Mouse (Mus musculus) adrenal gland, postnatal 36 days (tissue): ENCODE measurements around the gene Sin3a. TPM values are rescaled to one million over a fixed set of nuclear protein-coding genes. Genes with fewer than 3 reads are reported as not detected.

Experiments
- DNase-seq, 2 experiments: peaks; one replicate each; pipeline ENCODE4 v3.0.0; 2021; ENCODE audit warnings: mixed read lengths in 1 of 2
- total RNA-seq, 2 experiments: library from RNA; stranded (reverse); gene quantifications; 2 replicates each; pipeline ENCODE4 v1.2.3; 2021

Sin3a gene
- total RNA-seq, 2 experiments from 2014 or later: 41.8 to 54.3 TPM

- peak in 1 of 2 experiments; percentile 59 for DNase-seq
Measured at GRCm38 (mm10) chr9:57137246-57137645, 65.4 kb downstream of the Sin3a start.

- no peak for DNase-seq
Measured at GRCm38 (mm10) chr9:57137777-57138176, 65.9 kb downstream of the Sin3a start.

GRCm38 (mm10) chr9:57138507-57138906 lies 66.7 kb downstream of the Sin3a start:
- no peak for DNase-seq

DNA sequence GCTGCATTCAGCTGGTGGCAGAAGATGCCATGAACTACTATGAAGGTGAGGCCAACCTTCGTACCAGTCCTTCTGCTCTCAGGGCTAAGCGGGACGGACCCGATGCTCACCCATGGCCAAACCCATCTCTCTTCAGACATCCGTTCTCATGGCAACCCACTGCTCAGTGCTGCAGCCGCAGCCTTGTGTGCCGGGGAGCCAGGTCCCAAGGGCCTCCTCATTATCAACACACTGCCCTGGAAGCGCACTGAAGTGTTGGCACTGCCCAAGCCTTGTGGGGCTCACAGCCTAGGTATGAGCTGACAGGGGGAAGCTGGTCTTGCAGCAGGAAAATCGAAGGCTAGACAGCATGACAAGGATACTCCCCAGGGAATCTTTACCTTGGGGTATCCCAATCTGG lies 67.3 kb downstream of the Sin3a start:
- DNase-seq: no peak

DNA sequence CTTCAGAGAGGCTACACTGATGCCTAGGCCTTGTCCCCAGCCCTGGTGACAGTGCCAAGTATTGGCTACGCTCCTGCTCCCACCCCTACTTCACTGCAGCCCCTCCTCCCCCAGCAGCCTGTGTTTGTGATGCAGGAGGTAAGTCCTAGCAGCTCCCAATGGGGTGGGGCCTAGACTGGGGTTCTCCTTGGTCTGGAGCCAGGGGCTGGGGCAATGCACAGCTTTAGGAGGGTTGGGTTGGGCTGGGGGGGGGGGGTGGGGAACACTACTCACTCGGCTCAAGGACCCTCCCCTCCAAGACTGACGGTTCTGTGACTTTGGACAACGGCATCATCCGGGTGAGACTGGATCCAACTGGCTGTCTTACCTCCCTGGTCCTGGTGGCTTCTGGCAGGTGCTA lies 67.7 kb downstream of the Sin3a start:
- no peak for DNase-seq

DNA sequence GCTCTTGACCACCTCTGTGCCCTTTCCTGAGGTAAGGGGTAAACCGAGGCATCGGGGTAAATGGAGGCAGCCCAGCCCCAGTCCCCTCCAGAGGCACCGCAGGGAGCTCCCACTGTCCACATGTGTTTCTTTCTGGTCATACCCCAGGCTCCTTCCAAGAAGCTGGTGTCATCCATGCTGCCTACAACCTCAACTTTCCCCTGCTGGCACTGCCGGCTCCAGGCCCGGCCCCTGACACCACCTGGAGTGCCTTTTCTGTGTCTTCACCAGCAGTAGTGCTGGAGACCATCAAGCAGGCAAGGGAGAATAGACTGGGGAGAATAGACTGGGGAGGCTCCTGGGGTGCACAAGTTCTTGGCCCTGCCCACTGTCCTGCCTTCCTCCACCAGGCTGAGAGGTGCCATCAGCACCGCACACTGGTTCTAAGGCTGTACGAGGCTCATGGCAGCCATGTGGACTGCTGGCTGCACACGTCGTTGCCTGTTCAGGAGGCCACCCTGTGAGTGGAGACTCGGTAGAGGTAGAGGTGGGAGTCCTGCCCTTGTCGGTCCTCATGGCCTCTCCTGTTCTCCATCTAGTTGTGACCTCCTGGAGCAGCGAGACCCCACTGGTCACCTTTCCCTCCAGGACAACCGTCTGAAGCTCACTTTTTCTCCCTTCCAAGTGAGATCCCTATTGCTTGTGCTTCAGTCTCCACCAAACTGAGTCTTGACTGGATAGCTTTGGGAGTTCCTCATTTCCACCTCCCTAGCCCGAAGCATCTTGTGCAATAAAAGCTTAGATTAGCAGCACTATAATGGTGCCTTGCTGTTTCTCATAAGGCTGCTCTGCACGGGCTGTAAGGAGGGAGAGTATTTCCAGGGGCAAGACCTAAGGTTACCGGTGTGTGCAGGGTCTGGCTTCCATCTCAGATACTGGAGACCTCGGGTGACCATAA lies 69.8 kb downstream of the Sin3a start:
- DNase-seq: no peak

GRCm38 (mm10) chr9:57143212-57143611 lies 71.4 kb downstream of the Sin3a start:
- no peak for DNase-seq

DNA sequence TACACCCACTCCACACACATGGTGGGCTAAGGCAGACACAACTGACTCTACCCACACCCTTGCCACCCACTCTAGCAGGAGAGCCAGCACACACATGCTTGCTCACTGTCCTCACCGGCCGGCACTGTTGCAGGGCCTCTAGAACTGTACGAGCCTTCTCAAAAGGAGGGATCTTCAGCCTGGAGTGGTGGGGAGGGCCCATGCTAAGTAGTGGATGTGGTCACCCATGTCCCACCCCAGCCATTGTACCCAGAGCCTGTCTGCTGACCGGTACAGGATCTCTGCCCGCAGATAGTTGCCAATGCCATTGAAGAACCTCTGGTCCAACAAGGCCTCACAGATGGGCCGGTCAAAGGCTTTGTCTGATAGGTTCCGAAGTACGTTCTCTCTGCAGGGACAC lies 73.0 kb downstream of the Sin3a start:
- no peak for DNase-seq

DNA sequence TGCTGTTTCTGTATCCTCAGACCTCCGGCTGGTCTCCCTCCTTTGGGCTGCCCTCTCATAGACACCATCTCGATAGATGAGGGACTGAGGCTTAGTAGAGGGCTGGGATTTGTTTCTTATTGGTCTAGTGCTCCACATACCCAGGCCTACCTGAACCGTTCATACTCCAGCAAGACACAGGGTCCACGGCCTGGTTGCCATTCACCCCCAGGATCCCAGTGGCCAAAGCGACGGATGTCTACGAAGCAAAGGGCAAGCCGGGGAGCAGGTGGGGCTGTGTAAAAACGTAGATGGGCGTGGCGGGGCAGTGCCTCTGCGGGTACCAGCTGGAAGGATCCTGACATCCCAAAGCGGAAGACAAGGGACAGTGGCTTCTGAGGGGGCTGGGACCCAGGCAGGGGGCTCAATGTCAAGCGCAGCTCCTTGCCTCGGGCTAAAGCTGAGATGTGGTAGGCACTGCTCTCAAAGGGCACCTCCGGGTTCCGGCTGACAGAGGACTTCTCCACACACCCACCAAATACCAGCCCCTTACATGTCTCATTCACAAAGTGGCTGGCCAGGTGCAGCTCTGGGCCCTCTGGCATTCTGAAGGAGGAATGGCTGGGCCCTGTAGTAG lies 74.7 kb downstream of the Sin3a start:
- DNase-seq: no peak

- DNase-seq: peak in 1 of 2 experiments; percentile 30
Measured at GRCm38 (mm10) chr9:57147205-57148143, 75.6 kb downstream of the Sin3a start.

DNA sequence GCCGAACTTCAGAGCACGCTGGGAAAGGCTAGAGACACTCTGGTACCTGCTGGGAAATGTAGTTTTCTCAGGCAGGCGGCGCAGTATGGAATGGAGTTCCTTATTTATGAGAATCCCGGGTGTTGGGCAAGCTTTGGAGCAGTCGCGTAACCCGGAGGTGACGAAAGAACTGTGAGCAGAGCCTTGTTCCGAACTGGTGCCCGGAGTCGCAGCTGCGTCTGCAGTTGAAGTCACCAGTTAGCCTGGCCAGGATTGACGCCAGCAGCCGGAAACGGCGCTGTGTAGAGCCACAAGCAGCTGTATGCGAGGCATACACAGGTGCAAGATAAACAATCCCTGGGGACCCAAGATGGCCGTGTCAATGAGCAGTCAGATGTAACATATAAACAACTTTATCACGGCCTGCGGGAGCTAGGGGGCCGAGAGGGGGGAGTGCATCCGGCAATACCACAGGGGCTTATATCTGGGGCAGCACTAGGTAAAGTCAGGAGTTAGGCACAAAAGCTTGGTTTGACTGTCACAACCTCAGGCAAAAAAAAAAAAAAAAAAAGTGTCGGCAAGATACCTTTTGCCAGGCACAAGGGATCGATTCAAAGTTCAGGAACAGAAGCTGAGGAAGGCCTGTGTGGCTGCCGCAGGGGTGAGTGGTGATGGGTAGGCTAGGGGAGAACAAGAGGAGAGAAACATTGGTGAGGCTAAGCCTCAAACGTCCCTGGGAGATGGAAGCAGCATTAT lies 76.5 kb downstream of the Sin3a start, which contains the start of gene Neil1:
TSS of gene Neil1 (minus strand) at position 162 of the 735 bp plus-strand sequence.
- peak; percentile 85 to 88 for DNase-seq

- no peak for DNase-seq
Measured at GRCm38 (mm10) chr9:57149021-57149420, 77.2 kb downstream of the Sin3a start.

- no peak for DNase-seq
Measured at GRCm38 (mm10) chr9:57150192-57150591, 78.4 kb downstream of the Sin3a start.

- DNase-seq: no peak
Measured at GRCm38 (mm10) chr9:57152331-57152730, 80.5 kb downstream of the Sin3a start.

- no peak for DNase-seq
Measured at GRCm38 (mm10) chr9:57156383-57156782, 84.5 kb downstream of the Sin3a start.

- no peak for DNase-seq
Measured at GRCm38 (mm10) chr9:57156823-57157222, 85.0 kb downstream of the Sin3a start.

DNA sequence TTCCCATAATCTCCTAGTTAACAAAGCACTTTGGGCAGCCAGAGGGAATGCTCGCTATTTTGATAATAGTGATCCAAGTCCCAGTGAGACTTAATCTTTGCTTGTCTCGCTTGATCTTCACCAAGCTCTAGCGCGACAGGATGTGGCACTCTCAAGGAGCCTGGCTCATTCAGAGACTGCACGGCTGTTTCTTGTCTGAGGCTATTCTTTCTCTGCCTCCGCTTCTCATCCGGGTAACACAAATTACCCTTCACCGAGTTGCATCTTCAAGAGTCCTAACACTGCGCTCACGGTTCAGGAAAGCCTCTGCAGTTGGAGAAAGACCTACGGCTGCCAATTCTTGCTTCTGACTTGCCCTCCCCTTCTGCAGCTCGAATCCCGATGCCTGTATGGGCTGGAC lies 85.7 kb downstream of the Sin3a start:
- DNase-seq: no peak

DNA sequence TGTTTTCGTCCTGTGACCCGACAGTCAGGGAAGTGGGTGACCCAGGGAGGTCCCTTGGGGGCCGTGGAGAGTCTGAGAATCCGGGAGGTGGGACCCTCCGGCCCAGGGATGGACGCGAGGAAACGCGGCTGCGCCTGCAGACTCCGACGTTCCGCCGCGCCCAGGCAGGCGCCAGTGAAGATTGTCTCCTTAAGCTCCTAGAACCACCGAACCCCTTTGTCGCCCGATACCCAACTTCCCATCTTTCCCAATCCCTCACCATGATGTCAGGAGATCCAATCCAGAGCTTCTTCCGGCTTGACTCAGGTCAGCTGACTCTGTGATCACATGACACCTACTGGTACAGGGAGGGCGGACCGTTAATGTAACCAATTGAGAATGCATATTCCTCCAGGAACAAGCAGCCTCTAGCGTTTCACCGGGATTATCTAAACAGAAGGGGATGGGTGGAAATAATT lies 86.2 kb downstream of the Sin3a start, which contains the start of gene Commd4:
TSS of gene Commd4 (minus strand) at position 319 of the 458 bp plus-strand sequence.
- DNase-seq: peak; percentile 90 to 92

DNA sequence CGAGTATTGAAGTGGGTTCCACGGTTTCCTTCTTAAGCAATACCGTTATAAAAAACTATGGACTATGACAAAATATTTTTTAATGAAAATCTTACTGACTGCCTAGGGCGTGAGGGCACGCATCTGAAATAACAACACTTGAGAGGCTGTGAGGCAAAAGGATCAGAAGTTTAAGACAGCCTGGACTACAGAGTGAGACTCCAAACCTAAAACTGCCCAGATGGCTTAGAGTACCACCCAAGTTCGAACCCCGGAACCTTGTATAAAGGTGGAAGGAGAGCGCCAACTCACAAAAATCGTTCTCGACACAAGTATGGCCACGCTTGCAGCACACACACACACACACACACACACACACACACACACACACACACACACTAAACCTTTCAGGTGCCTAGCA lies 86.7 kb downstream of the Sin3a start:
- no peak for DNase-seq

GRCm38 (mm10) chr9:57162496-57162895 lies 90.7 kb downstream of the Sin3a start:
- peak in 1 of 2 experiments; percentile 25 for DNase-seq

DNA sequence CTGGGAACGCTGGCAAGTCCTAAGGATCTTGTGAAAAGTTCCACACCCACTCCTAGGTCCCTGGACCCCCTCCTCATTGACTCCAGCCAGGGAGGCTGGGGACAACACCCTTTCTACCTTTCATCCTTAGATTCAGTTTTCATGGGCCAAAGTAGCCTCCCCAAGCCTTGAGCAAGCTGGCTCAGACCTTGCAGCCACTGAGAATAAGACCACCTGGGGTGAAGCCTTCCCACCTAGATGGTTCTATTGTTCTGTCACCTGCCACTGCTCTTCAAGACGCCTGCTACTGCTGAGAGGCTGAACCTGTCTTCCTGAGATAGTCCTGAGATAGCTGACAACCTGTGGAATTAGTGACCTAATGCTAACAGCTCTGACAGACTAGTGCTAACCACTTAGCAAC lies 91.3 kb downstream of the Sin3a start:
- DNase-seq: no peak
